In genomic region chr13:62129432-62130171, GRCm38 (mm10) we compare ENCODE assay signal across 8 mouse cellular contexts. TPM values are rescaled to one million over a fixed set of nuclear protein-coding genes. Genes with fewer than 3 reads are reported as not detected.
A peak's percentile ranks its signal among the peaks of the same experiment; 100 is the strongest.
DNase-seq lines count a peak whose midpoint lies in the region; ATAC-seq lines count a peak whose summit lies in the region.
"Not testable (repeated sequence)": the region's sequence is repeated elsewhere in the genome, so short reads cannot be mapped to it uniquely, and the experiment has no call there.

TSS of gene Zfp808 (plus strand) at chr13:62129886.

- H3K4me1 ChIP-seq in brown adipose tissue, adult 24 weeks (ENCODE audit: control insufficient read depth, insufficient read depth, insufficient read length, low read length); heart, embryonic 13.5 days; kidney, embryonic 16.5 days (ENCODE audit: insufficient read depth, low read length); limb, embryonic 15.5 days; midbrain, embryonic 16.5 days (ENCODE audit: control insufficient read depth, insufficient read depth, low read length): not testable (repeated sequence)

- peak; percentile 92 for ATAC-seq in erythroid progenitor cell, adult 5-6 weeks (replicated peaks; ENCODE audit: low FRiP score, poor library complexity, severe bottlenecking)
- ATAC-seq in heart, embryonic 13.5 days (ENCODE audit: extremely low read depth, insufficient number of reproducible peaks, low FRiP score, low TSS enrichment); limb, embryonic 15.5 days (ENCODE audit: insufficient number of reproducible peaks, low FRiP score, low TSS enrichment, low read depth): not testable (repeated sequence)
- peak; percentile 86; the same call in 1 of the 2 replicates for ATAC-seq in kidney, embryonic 16.5 days (ENCODE audit: low FRiP score, low TSS enrichment)
- peak; percentile 92 for ATAC-seq in midbrain, embryonic 16.5 days

- H3K9ac ChIP-seq in heart, embryonic 13.5 days: peak within 1 kb of the TSS; percentile 81
- H3K9ac ChIP-seq in kidney, embryonic 16.5 days (replicated peaks; ENCODE audit: low read length): peak within 1 kb of the TSS; percentile 77
- H3K9ac ChIP-seq in limb, embryonic 15.5 days: peak within 1 kb of the TSS; percentile 54
- peak within 1 kb of the TSS; percentile 63 for H3K9ac ChIP-seq in midbrain, embryonic 16.5 days (ENCODE audit: low read depth, low read length)

- H3K9me3 ChIP-seq in heart, embryonic 13.5 days; kidney, embryonic 16.5 days (ENCODE audit: low read length); limb, embryonic 15.5 days; midbrain, embryonic 16.5 days (replicated peaks; ENCODE audit: control insufficient read depth, low read length, poor library complexity, severe bottlenecking): not testable (repeated sequence)

- not testable (repeated sequence) for H3K27me3 ChIP-seq in heart, embryonic 13.5 days (replicated peaks); kidney, embryonic 16.5 days (ENCODE audit: insufficient read depth, low read length); limb, embryonic 15.5 days; midbrain, embryonic 16.5 days (ENCODE audit: control insufficient read depth, insufficient read depth, low read depth, low read length)

- H3K27ac ChIP-seq in brown adipose tissue, adult 24 weeks (replicated peaks; ENCODE audit: low read depth, low read length); limb, embryonic 15.5 days; midbrain, embryonic 16.5 days (ENCODE audit: low read length): not testable (repeated sequence)
- H3K27ac ChIP-seq in heart, embryonic 13.5 days (replicated peaks): peak within 1 kb of the TSS; percentile 40
- H3K27ac ChIP-seq in kidney, embryonic 16.5 days (ENCODE audit: low read length): peak within 1 kb of the TSS; percentile 56; the same call in 1 of the 2 replicates

- H3K4me2 ChIP-seq in heart, embryonic 13.5 days: peak within 1 kb of the TSS; percentile 66
- H3K4me2 ChIP-seq in kidney, embryonic 16.5 days (replicated peaks; ENCODE audit: low read depth, low read length): peak within 1 kb of the TSS; percentile 49
- H3K4me2 ChIP-seq in limb, embryonic 15.5 days: peak within 1 kb of the TSS; percentile 42
- H3K4me2 ChIP-seq in midbrain, embryonic 16.5 days (ENCODE audit: low read length): peak within 1 kb of the TSS; percentile 62

- peak within 1 kb of the TSS; percentile 83 for H3K4me3 ChIP-seq in brown adipose tissue, adult 24 weeks (ENCODE audit: insufficient read depth, low read depth, low read length)
- peak within 1 kb of the TSS; percentile 65 for H3K4me3 ChIP-seq in heart, embryonic 13.5 days
- H3K4me3 ChIP-seq in kidney, embryonic 16.5 days (ENCODE audit: low read length): peak within 1 kb of the TSS; percentile 69
- H3K4me3 ChIP-seq in limb, embryonic 15.5 days: peak within 1 kb of the TSS; percentile 63
- peak within 1 kb of the TSS; percentile 60 for H3K4me3 ChIP-seq in midbrain, embryonic 16.5 days (ENCODE audit: low read depth, low read length)

- WGBS in heart, embryonic 13.5 days: 3% methylated on average over 20 of the region's 21 CpGs
- 2% methylated on average over 19 of the region's 21 CpGs for WGBS in kidney, embryonic 16.5 days
- 6% methylated on average over 21 of the region's 21 CpGs for WGBS in limb, embryonic 15.5 days
- WGBS in midbrain, embryonic 16.5 days: 2% methylated on average over 19 of the region's 21 CpGs

- DNase-seq in CD4-positive helper T cell, adult 2 months (ENCODE audit: low read depth, low spot score): peak; percentile 66
- peak; percentile 10 to 12 for DNase-seq in spleen, postnatal 14 days (ENCODE audit: low spot score in 2 of 2)

- not testable (repeated sequence) for H3K36me3 ChIP-seq in heart, embryonic 13.5 days; kidney, embryonic 16.5 days (ENCODE audit: insufficient read depth, low read length); limb, embryonic 15.5 days; midbrain, embryonic 16.5 days (ENCODE audit: control insufficient read depth, insufficient read depth, low read length)

RNA-seq across cellular contexts. Expression of gene Zfp808, which starts in this region (rescaled TPM):
- polyA plus RNA-seq in brown adipose tissue, adult 24 weeks (2012; ENCODE audit: insufficient read depth, insufficient read length, missing spikeins): 0.48 TPM in 1 of 2 replicates, not detected in the other
- total RNA-seq in erythroid progenitor cell, adult 5-6 weeks (2015; ENCODE audit: low replicate concordance): 9.6 and 21.3 TPM in 2 replicates
- total RNA-seq in erythroid progenitor cell, adult 5-6 weeks (2017; ENCODE audit: low replicate concordance): 11.1 and 23.9 TPM in 2 replicates
- 7.3 and 8.4 TPM in 2 replicates for polyA plus RNA-seq in heart, embryonic 13.5 days (2015; fragmentation: Nextera tagmentation; extraction: Ambion mirVana)
- 12.3 and 12.7 TPM in 2 replicates for polyA plus RNA-seq in kidney, embryonic 16.5 days (2015; fragmentation: Nextera tagmentation; extraction: Ambion mirVana)
- 8.1 and 11.4 TPM in 2 replicates for polyA plus RNA-seq in limb, embryonic 15.5 days (2015; fragmentation: Nextera tagmentation; extraction: Ambion mirVana)
- 3.5 and 4.3 TPM in 2 replicates for polyA plus RNA-seq in midbrain, embryonic 16.5 days (2015; fragmentation: Nextera tagmentation; extraction: Ambion mirVana)
